Mouse (Mus musculus): Measurements from ENCODE around the gene Ifnar2.

DNA sequence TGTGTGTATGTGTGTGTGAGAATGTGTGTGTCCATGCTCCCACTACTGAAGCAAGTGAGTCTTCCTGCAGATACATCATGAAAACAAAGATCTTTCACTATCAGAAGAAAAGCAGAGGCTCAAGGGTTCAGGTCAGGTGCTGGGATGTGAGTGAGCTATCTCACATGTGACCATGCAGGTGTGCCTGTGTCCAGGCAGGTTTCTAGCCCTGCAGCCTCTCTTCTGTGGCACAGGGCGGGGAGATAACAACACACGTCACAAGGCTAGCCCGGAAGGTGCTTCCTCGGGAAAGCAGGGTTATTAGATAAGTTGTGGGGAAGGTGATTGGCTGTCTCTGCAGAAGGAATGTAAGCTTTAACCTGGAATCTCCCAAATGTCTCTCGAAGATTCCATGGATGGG, 7.6 kb downstream of the Ifnar2 start:
- TF ChIP-seq CTCF (IDR thresholded peaks at IDR 0.05; ENCODE audit: control insufficient read depth, insufficient read depth, insufficient replicate concordance, low read depth, low read length), result no peak
- no peak for TF ChIP-seq POLR2A (IDR thresholded peaks at IDR 0.05; ENCODE audit: control insufficient read depth, low read depth, low read length)

All from testis, adult 2 months (tissue).